Mouse (Mus musculus) cerebellum, postnatal 10 days (tissue): Measurements from ENCODE around the gene Serinc3.

Experiments
- DNase-seq, 2 experiments: peaks; one replicate each; pipeline ENCODE4 v3.0.0; 2021; ENCODE audit warnings: mixed read lengths in 2 of 2

The Serinc3 gene

DNA sequence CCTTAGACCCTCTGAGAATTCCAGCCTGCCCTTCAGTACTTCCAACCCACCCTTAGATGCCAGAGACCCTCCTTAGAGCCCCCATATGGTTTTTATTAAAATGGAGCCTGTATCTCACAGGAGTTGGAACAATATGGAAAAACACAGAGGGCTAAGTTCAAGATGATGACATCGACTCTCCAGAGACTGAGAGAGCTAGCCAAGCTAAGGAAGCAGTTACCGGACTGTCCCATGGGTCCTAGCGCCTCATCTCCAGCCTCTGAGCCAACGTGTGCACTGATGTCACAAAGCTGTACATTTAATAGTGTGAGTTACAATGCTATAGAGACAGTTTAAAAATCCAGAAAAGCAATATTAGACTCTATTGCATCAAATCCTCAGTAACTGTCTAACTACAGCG, 53.9 kb downstream of the Serinc3 start:
- no peak for DNase-seq

- DNase-seq: no peak
Measured at GRCm38 (mm10) chr2:163590211-163590610, 54.7 kb downstream of the Serinc3 start.

DNA sequence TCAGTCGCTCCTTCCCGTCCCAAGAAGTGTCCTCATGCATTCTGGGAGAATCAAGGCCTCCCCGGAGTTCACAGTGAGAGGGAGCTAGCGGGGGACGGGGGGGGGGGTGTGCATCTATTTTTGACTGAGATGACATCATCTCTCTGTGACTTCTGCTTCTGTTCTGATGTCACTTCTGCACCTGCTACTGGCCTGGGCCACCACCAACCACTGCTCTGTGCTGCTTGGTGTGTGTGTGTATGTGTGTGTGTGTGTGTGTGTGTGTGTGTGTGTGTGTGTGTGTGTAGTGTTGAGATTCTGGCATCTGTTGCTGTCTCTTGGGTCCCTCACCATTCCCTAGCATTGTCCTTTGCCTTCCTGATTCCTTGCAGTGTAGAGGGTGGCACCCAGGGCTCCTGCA, 57.4 kb downstream of the Serinc3 start:
- no peak for DNase-seq

- DNase-seq: peak; percentile 52 to 73
Measured at GRCm38 (mm10) chr2:163586384-163587261, 58.3 kb downstream of the Serinc3 start.

GRCm38 (mm10) chr2:163584088-163584426, 60.9 kb downstream of the Serinc3 start:
- DNase-seq: peak; percentile 76 to 78

- peak; percentile 77 to 81 for DNase-seq
Measured at GRCm38 (mm10) chr2:163583226-163584087, 61.5 kb downstream of the Serinc3 start.

DNA sequence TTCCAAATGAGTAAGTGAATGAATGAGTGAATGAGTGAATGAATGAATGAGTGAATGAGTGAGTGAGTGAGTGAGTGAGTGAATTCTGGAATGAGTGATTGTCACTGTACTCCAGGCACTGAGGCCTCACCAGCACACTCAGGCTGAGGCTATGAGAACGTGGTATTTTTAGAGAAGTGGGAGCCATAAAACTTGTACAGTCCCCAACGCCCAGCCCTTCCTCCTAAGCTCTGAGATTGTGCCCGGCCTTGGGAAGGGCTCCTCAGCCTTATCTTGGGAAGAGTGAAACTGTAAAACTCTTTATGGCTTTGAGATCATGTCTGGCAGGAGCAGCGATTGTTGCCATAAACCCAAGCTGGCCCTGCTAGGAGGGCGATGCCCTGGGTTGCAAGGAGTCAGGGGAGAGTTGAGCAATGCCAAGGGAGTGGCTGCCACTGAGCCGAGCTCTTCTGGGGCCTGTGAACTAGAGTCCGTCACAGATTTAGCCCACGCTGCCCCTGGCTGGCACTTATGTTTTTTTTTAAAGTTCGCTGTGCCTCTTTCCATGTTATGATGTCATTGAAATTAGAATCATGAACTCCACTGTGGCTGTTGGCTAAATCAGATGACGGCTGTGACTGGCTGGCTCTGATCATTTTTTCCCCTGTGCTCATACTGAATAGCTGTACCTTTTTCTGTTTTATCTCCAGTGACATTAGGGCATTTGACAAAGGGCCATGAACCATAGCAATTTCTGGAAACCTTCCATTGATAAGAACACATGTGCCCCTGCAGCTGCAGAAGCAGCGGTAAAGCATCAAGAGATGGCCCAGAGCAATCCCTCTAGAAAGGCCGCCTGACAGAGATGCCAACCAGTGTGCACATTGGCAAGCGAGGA, 64.6 kb downstream of the Serinc3 start:
- DNase-seq: no peak

GRCm38 (mm10) chr2:163577986-163578385, 66.9 kb downstream of the Serinc3 start:
- DNase-seq: no peak

DNA sequence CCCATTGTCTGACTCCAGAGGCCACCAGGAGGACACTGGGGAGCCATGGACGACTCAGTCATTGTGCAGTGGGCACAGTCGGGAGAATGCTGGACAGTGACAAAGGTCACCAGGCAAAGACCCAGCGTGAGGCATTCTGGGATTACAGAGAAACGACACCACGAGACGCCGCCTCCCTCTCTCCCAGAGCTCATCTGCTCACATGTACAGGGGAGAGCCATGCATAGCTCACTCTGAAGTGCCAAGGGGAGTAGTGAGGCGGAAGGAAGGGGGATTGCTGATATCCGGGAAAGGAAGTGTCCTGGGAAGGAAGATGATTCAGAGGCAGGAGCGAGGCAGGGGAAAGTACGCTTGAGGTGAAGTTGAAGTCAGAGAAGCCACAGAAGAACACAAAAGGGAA, 69.7 kb downstream of the Serinc3 start:
- no peak for DNase-seq

DNA sequence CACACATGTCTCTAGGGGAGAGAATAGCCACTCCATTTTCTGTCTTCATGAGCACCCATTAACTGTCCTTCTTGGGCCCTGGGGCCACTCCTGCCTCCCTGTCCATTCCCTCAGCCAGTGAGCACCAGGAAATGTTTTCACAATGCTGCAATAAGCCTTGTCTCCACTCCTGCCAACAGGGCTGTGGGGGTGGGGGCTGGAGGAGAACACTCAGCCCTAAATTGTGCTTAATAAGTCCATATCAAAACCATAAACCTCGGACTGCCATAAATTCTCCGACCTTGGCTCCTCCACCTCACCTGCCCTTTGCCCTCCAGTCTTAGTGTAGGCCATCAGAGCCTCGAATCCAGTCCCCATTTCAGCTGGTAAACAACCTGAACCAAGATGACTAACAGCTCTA, 70.6 kb downstream of the Serinc3 start:
- DNase-seq: no peak
